Mouse (Mus musculus) lung, embryonic 16.5 days (tissue): ENCODE results near the gene Erc2. TPM values are rescaled to one million over a fixed set of nuclear protein-coding genes. Genes with fewer than 3 reads are reported as not detected.

Experiments used
- ATAC-seq: fragments of 200-750 bp; cut with Nextera tagmentation; 2 replicates; pipeline ENCODE4 v1.8.0; 2017; ENCODE audit warnings: low read depth, mild to moderate bottlenecking, moderate library complexity
- H3K27ac ChIP-seq: fragments of 300-500 bp; sonication (generic); 2 replicates; pipeline ENCODE4 v1.5.1; 2014; ENCODE audit warnings: mild to moderate bottlenecking, control low read depth, low read length
- H3K27me3 ChIP-seq: fragments of 300-500 bp; sonication (generic); 2 replicates; pipeline ENCODE4 v1.6.1; 2014; ENCODE audit warnings: low read depth, low read length, mixed read lengths; ENCODE audit not compliant: control insufficient read depth, insufficient read depth
- H3K36me3 ChIP-seq: fragments of 300-500 bp; sonication (generic); 2 replicates; pipeline ENCODE4 v1.6.1; 2014; ENCODE audit warnings: low read length; ENCODE audit not compliant: control insufficient read depth, insufficient read depth
- H3K4me1 ChIP-seq: fragments of 300-500 bp; sonication (generic); replicated peaks from 2 replicates; pipeline ENCODE4 v1.6.1; 2014; ENCODE audit warnings: low read length, mixed read lengths; ENCODE audit not compliant: control insufficient read depth, insufficient read depth
- H3K4me2 ChIP-seq: fragments of 300-500 bp; sonication (generic); 2 replicates; pipeline ENCODE4 v1.6.1; 2014; ENCODE audit warnings: low read depth, low read length, control low read depth
- H3K4me3 ChIP-seq: fragments of 300-500 bp; sonication (generic); 2 replicates; pipeline ENCODE4 v1.5.1; 2014; ENCODE audit warnings: mild to moderate bottlenecking, low read length, control low read depth
- H3K9ac ChIP-seq: fragments of 300-500 bp; sonication (generic); 2 replicates; pipeline ENCODE4 v1.6.1; 2014; ENCODE audit warnings: low read length, control low read depth
- H3K9me3 ChIP-seq: fragments of 300-500 bp; sonication (generic); 2 replicates; pipeline ENCODE4 v1.6.1; 2016; ENCODE audit warnings: low read length; ENCODE audit not compliant: control insufficient read depth
- WGBS: fragments of 180-500 bp; shearing (Covaris S2); extraction: QIAGEN DNeasy Blood & Tissue Kit; methylation state at CpG from one replicate; pipeline ENCODE4 v1.1.7; 2014; 5-methylcytosine and 5-hydroxymethylcytosine counted together
- polyA plus RNA-seq: library from polyadenylated mRNA; unstranded; fragments of >200 nt; fragmentation: Nextera tagmentation; extraction: Ambion mirVana; gene quantifications from 2 replicates; pipeline ENCODE4 v1.2.1, GENCODE M21; 2015

The Erc2 gene
- polyA plus RNA-seq, 1 experiment from 2014 or later = 1.5 TPM

DNA sequence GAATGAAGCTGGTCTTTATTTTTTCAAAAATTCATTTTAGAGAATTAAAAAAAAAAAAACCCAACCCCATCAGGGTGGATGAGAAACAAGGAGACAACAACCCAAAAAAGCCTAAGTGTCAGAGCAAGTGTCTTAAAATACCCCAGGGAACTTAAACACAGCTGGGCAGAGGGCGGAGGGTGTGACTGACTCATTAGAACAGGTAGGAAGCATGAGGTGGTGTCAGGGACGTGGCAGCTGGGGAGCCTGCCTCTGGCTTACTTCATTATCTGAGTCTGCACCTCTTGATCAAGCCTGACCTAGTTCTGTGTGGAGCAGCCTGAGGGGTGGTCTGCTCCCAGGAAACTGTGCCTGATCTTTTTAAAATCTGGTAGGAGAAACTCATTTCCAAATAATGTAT lies 20.8 kb downstream of the Erc2 start:
- Histone ChIP-seq H3K27ac (no peak overlapping the region), H3K4me1 (no peaks in the 10 kb centered on the region), H3K36me3 (no peaks in the 10 kb centered on the region), H3K4me3 (no peak overlapping the region), H3K27me3 (no peaks in the 10 kb centered on the region), H3K9ac (no peak overlapping the region), H3K9me3 (no peaks in the 10 kb centered on the region), H3K4me2 (no peak overlapping the region)
- ATAC-seq = no peak
- WGBS = 58% methylated on average over 2 of the region's 2 CpGs

DNA sequence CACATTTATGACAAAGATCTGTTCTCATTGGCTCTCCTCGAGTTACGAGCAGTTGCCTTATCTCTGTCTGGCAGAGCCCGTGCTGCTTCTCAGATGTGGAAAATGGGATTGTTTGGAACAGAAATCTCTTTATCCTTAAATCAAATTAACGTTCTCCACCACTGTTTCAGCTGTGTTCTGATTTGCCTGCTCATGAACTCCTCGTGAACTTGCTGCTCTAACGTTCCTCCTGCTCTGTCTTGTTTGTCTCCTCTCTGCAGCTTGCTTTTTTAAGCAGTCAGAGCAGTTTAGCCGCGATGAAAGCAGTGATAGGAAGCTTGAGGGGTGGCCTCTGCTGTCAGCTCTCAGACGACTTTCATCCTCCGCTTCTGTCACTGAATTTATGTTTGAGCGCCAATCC lies 32.4 kb downstream of the Erc2 start:
- H3K4me1 ChIP-seq = no peaks in the 10 kb centered on the region
- no peak overlapping the region for H3K4me3 ChIP-seq
- H3K9me3 ChIP-seq = no peaks in the 10 kb centered on the region
- H3K9ac ChIP-seq = no peak overlapping the region
- H3K27ac ChIP-seq = no peak overlapping the region
- WGBS = 11% methylated on average over 11 of the region's 11 CpGs
- H3K36me3 ChIP-seq = no peaks in the 10 kb centered on the region
- no peaks in the 10 kb centered on the region for H3K27me3 ChIP-seq
- ATAC-seq = no peak
- H3K4me2 ChIP-seq = no peak overlapping the region

DNA sequence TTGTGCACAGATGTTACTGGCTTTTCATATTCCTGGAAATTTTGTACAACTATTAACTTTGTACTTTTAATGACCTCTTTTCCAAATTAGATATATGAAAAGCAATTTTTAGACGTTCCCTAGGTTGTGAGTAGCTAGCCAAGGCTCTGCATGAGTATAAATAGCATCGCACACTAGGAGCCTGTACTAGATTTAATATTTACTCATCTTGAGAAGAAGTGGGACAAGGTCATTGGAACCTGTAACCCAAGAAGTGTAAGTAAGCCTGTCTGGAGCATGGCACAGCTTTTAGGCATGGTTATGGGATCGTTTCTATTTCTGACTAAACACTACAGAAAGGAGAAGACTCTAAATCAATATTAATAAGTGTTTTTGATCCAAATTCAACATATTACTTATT lies 36.4 kb downstream of the Erc2 start:
- 37% methylated on average over 3 of the region's 3 CpGs for WGBS
- H3K4me3 ChIP-seq = no peak overlapping the region

DNA sequence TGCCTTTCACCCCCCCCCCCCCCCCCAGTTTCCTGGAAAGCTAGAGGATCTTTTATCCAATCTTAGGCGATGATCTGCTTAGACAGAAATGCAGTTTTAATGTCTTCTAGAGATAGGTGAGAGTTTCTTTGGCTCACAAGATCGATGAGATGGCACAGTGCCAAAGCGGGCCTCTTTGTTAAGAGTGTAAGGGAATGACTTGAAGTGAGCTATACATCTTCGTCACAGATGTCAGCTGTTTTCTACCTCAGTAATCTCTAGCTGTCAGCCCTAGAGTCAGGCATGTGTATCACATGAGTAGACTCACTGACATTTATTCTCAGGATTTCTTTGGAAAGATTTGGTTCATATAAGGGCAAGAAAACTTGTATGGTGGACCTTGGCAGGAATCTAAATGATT lies 39.2 kb downstream of the Erc2 start:
- Histone ChIP-seq H3K36me3 (no peaks in the 10 kb centered on the region), H3K4me1 (no peaks in the 10 kb centered on the region), H3K4me2 (no peak overlapping the region), H3K4me3 (no peak overlapping the region), H3K9me3 (no peaks in the 10 kb centered on the region), H3K27me3 (no peaks in the 10 kb centered on the region), H3K27ac (no peak overlapping the region), H3K9ac (no peak overlapping the region)
- ATAC-seq = no peak
- 26% methylated on average over 4 of the region's 4 CpGs for WGBS

More for the DNA sequence above, 36.4 kb downstream of the Erc2 start:
- Histone ChIP-seq H3K9me3 (no peaks in the 10 kb centered on the region), H3K9ac (no peak overlapping the region), H3K36me3 (no peaks in the 10 kb centered on the region), H3K4me2 (no peak overlapping the region), H3K27me3 (no peaks in the 10 kb centered on the region), H3K4me1 (no peaks in the 10 kb centered on the region), H3K27ac (no peak overlapping the region)
- no peak for ATAC-seq

DNA sequence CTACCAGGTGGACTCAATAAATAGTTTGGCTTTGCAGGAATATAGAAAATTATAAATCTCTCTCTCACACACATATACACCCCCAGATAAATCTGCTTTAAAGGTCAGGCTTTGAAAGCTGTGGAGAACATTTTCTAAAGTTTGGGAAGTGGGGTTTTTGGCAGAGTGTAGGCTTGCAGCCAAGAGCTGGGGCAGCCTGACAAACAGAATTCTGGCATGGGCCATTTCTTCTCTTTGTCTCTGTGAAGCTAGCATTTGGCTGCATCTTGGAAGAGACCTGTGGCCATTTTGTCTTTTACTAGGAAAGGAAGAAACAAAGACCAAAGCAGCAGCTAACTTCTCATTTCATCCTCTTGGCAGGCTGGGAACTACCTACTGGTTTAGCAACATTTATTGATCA lies 40.0 kb downstream of the Erc2 start:
- Histone ChIP-seq H3K4me3 (no peak overlapping the region), H3K27ac (no peak overlapping the region), H3K27me3 (no peaks in the 10 kb centered on the region), H3K4me1 (no peaks in the 10 kb centered on the region), H3K9ac (no peak overlapping the region), H3K9me3 (no peaks in the 10 kb centered on the region), H3K36me3 (no peaks in the 10 kb centered on the region), H3K4me2 (no peak overlapping the region)
- no peak for ATAC-seq

DNA sequence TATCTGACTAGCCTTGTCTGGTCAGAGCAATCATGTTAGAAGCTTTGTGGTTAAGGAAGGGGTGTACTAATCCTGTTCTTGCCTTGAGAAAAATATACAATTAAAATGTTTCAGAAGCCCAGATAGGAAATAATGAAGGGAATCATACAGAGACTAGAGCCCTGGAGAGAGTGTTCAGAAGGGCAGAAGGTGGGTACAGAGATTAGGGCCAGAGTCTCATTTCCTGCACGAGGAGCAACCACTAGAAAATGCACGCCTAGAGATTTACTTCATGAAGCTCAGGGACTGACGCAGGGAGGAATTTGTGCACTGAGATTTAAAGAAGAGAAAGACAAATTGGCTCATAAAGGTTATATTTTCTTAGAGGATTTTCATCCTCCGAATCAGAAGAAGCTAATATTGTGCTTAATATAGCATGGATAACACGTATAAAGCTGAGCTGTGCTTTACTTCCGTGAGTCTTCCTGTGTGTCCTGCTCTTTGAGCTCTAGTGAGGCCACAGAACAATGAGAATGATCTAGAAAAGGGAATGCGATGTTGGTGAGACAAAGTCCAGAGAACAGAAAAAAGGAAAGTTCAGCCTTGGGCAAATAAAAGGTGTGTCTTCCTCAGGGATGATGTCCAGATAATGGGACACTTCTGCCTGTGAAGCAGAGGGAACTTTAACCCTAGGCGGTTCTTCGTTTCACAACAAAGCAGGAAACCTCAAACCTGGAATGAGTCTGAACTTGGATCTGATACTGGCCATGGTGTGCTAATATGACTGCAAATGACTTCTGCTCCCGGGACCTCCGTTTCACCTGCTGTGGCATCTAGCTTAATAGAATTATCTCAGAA lies 45.0 kb downstream of the Erc2 start:
- H3K4me3 ChIP-seq = no peak overlapping the region
- H3K27ac ChIP-seq = no peak overlapping the region
- no peaks in the 10 kb centered on the region for H3K4me1 ChIP-seq
- H3K9ac ChIP-seq = no peak overlapping the region
- no peak overlapping the region for H3K4me2 ChIP-seq
- H3K36me3 ChIP-seq = no peaks in the 10 kb centered on the region
- H3K9me3 ChIP-seq = no peaks in the 10 kb centered on the region
- H3K27me3 ChIP-seq = no peaks in the 10 kb centered on the region
- WGBS = 79% methylated on average over 11 of the region's 11 CpGs
- no peak for ATAC-seq

DNA sequence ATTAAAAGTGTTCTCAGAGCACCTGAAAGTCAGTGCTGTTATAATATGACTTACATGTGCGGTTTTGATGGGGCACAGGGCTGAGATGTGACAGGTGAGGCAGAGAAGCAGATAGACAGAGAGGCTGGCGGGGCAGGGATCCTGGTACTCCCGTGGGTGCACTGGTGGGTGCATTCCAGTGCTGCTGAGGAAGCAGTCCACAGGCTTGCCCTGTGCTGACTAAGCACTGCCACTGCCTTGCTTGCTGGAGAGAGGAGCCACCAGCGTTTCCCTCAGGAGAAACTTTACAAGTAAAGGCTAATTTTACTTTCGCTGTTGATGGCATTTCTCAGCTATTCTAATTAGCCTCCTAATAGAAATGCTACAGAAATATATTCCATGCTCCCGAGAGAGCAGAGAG lies 45.9 kb downstream of the Erc2 start:
- Histone ChIP-seq H3K27me3 (no peaks in the 10 kb centered on the region), H3K4me1 (no peaks in the 10 kb centered on the region), H3K36me3 (no peaks in the 10 kb centered on the region), H3K9me3 (no peaks in the 10 kb centered on the region), H3K9ac (no peak overlapping the region), H3K4me3 (no peak overlapping the region), H3K4me2 (no peak overlapping the region), H3K27ac (no peak overlapping the region)
- 74% methylated on average over 6 of the region's 6 CpGs for WGBS
- no peak for ATAC-seq

DNA sequence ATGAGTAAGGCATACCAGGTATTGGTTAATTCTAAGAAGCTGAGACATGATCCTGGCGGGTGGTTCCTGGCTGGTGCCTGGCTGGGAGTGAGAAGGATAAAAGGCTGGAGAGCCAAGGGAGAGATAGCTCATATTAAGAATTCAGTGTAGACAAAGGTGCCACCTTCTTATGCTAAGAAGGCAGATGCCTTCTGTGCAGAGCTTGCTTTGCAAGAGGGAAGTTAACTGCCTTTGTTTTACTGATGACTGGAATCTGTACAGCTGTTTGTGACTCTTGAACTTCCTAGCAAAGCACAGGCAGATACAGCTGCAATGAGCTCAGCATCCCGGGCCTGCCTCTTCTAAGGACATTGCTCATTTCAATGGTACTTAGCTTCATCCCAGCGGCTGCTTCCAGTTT lies 47.7 kb downstream of the Erc2 start:
- ATAC-seq = no peak
- Histone ChIP-seq H3K9me3 (no peaks in the 10 kb centered on the region), H3K27ac (no peak overlapping the region), H3K4me2 (no peak overlapping the region), H3K36me3 (no peaks in the 10 kb centered on the region), H3K9ac (no peak overlapping the region), H3K4me1 (no peaks in the 10 kb centered on the region), H3K4me3 (no peak overlapping the region), H3K27me3 (no peaks in the 10 kb centered on the region)
- WGBS = 62% methylated on average over 3 of the region's 3 CpGs

DNA sequence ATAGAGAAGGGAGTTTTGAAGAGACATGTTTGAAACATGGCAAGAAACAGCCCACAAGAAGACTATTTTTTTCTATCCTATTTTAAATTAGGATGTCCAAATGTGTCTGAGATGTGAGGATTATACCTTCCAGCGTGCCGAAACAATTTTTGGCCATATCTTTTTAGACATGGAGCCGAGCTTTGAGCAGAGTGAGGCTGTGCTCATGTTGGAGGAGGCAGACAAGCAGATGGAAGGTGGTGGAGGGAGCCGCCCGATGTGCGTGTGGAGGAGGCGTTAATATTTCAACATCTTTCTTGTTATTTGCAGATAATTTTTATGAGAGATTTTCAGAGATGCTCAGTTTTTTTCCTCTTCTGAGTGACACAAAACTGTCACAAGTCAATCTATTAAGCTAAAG lies 50.5 kb downstream of the Erc2 start:
- no peaks in the 10 kb centered on the region for H3K4me1 ChIP-seq
- 85% methylated on average over 7 of the region's 7 CpGs for WGBS
- H3K4me2 ChIP-seq = no peak overlapping the region
- no peaks in the 10 kb centered on the region for H3K9me3 ChIP-seq
- no peaks in the 10 kb centered on the region for H3K36me3 ChIP-seq
- no peak overlapping the region for H3K27ac ChIP-seq
- H3K4me3 ChIP-seq = no peak overlapping the region
- no peak for ATAC-seq
- H3K27me3 ChIP-seq = no peaks in the 10 kb centered on the region
- H3K9ac ChIP-seq = no peak overlapping the region

DNA sequence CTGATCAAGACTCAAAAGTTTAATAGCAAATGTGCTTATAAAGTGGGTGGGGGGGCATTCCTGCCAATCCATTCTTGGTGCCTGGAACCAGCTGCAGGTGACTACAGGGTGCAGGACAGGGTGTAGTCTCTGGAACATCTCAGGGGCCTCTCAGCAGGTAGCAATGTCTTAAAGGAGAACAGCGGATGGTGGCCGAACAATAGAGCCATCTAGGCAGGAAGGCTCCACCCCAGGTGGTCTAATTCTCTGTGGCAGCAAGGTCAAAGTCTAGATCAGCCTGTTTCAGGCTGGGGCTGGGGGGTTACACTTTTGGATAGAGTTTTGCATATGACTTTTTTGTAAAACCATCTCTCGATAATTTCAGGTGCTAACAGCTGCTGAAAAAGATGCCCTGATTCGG lies 51.9 kb downstream of the Erc2 start:
- Histone ChIP-seq H3K4me1 (no peaks in the 10 kb centered on the region), H3K27ac (no peak overlapping the region), H3K4me2 (no peak overlapping the region), H3K9ac (no peak overlapping the region), H3K9me3 (no peaks in the 10 kb centered on the region), H3K36me3 (no peaks in the 10 kb centered on the region), H3K4me3 (no peak overlapping the region), H3K27me3 (no peaks in the 10 kb centered on the region)
- 80% methylated on average over 4 of the region's 4 CpGs for WGBS
- ATAC-seq = no peak
